Mouse (Mus musculus) lung, adult 2 months (tissue): ENCODE results near the gene Grik4.

Experiments used
- CTCF ChIP-seq: fragments of 200-500 bp; IDR thresholded peaks from 2 replicates; pipeline ENCODE4 v1.5.1; 2011; ENCODE audit warnings: mild to moderate bottlenecking, low read length, control low read depth; ENCODE audit not compliant: insufficient read depth
- POLR2A ChIP-seq: fragments of 200-500 bp; IDR thresholded peaks from 2 replicates; pipeline ENCODE4 v1.6.1; 2011; ENCODE audit warnings: low read depth, mild to moderate bottlenecking, control low read depth, low read length, borderline replicate concordance; ENCODE audit errors: extremely low read depth

DNA sequence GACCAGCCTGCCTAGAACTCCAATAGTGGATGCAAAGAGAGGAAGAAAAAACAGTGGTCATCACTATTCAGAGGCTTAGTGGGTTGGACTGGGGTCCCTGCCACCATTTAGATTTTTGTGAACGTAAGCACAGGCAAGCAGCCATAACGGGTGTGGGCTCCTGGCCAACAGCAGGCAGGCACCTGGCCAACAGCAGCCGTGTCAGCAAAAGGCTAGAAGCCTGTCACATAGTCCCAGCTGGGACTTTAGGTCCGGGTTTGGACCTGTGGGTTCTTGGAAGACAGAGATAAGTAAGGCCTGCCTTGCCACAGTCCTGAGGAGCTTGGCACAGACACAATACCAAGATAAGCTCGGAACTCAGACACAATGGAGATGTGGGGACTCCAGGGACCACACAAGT lies 145.1 kb downstream of the Grik4 start:
- TF ChIP-seq CTCF, result no peak
- TF ChIP-seq POLR2A, result no peak
